Mouse (Mus musculus): ENCODE data around the gene Foxk1.

Foxk1 gene

DNA sequence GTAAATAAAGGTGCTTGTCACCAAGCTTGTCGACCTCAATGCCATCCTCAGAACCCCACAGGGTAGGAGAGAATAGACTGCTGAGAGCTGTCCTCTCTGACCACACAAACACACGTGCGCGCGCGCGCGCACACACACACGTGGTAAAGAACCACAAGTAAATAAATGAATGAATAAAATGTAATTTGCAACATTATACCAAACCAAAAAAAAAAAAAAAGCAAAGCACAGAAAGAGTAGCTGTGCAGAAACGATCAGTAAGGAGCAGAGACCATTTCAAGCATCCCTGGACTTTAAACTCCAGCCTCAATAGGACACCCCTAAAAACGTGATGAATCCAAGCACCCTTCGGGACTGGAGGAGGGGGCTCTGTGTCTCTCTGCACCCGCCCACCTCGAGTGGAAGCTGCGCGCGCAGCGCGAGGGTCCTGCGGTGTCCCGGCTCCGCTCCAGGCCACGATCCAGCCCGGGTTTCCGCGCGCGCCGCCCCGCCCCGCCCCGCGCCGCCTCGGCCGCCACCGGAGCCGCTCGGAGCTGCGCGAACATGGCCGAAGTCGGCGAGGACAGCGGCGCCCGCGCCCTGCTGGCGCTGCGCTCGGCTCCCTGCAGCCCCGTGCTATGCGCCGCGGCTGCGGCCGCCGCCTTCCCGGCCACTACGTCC, at the start of gene Foxk1:
Gene Foxk1 (plus strand): TSS at position 517 of the 660 bp plus-strand sequence.
- peak; percentile 79 for DNase-seq (ENCODE audit: low read depth, low spot score)

DNA sequence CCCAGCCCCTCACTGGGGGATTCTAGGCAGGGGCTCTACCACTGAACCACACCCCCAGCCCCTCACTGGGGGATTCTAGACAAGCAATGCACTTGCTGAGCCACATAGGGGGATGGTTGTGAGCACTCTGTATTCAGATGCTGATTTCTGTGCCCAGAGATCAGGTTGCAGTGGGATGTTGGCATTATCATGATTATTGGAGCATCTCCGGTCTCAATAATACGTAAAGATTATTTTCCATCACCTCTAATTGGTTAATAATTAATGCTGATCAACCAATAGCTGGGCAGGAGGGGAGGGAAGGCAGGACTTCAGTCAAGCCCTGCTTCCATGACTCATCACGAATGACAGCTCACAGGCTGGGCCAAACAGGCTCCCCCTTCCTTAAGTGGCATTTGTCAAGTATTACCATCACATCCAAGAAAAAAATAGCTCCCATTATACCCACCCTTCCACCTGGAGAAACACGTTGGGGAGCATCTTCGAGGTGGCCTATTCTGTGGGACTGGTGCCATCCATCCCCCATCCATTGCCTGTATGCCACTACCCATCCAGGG, 48.9 kb upstream of the Foxk1 start:
- no peak for DNase-seq (ENCODE audit: low read depth, low spot score)

DNA sequence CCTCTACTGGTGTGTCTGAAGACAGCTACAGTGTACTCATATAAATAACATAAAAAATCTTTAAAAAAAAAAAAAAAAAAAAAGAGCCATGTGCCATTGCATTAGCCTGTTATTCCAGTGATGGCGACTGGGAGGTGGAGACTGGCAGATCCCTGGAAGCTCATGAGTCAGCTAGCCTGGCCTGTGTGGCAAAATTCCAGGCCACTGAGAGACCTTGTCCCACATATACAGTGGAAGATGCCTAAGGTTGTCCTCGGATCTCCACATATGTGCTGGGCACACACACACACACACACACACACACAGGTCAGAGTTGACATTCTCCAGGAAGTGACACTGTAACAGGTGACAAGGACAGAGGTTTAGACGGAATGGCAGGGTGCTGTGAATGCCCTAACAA, 46.2 kb upstream of the Foxk1 start:
- no peak for DNase-seq (ENCODE audit: low read depth, low spot score)

DNA sequence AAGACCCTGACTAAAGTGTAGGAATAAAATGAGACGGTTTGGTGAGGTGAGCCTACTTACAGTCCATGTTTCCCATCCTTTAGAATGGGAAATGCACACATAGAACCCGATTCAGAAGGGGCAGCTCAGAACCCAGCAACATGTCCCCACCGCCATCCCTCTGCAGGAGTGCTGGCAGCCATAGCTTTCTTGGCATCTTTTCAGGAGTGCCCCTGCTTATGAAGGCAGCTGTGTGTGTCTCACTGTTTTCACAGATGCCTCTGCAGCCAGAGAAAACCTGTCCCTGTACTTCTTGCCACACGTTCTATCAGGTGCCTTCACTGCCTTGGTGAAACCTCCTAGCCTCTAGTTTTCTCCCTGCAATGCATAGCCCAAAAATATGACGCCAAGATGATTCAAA, 40.1 kb upstream of the Foxk1 start:
- no peak for DNase-seq (ENCODE audit: low read depth, low spot score)

- DNase-seq (ENCODE audit: low read depth, low spot score) = no peak
Observed at GRCm38 (mm10) chr5:142362894-142363293, 38.4 kb upstream of the Foxk1 start.

GRCm38 (mm10) chr5:142364095-142364494, 37.2 kb upstream of the Foxk1 start:
- no peak for DNase-seq (ENCODE audit: low read depth, low spot score)

- peak; percentile 89 for DNase-seq (ENCODE audit: low read depth, low spot score)
Observed at GRCm38 (mm10) chr5:142367085-142368081, 33.9 kb upstream of the Foxk1 start.

GRCm38 (mm10) chr5:142368122-142368521, 33.2 kb upstream of the Foxk1 start:
- DNase-seq (ENCODE audit: low read depth, low spot score) = no peak

DNA sequence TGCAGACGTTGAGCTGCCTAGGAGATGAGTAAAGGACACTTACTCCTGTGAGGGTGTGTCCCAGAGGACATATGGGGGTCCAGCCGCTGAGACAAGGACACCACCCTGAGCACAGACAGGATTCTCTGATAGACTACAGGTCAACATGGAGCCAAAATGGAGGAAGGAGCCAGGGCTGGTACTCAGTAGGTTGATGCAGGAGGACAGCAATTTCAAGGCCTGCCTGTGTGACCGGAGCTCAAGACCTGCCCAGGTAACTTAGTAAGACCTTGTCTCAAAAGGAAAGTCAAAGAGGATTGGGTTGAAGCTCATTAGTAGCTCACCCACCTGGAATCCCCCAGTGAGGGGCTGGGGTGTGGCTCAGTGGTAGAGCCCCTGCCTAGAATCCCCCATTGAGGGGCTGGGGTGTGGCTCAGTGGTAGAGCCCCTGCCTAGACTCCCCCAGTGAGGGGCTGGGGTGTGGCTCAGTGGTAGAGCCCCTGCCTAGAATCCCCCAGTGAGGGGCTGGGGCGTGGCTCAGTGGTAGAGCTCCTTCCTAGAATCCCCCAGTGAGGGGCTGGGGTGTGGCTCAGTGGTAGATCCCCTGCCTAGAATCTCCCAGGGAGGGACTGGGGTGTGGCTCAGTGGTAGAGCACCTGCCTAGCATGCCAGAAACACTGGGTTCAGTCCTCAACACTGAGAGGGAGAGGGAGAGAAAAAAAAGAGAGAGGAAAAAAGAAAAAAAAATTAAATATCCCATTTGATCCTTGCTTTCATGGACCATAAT, 30.7 kb upstream of the Foxk1 start:
- no peak for DNase-seq (ENCODE audit: low read depth, low spot score)

DNA sequence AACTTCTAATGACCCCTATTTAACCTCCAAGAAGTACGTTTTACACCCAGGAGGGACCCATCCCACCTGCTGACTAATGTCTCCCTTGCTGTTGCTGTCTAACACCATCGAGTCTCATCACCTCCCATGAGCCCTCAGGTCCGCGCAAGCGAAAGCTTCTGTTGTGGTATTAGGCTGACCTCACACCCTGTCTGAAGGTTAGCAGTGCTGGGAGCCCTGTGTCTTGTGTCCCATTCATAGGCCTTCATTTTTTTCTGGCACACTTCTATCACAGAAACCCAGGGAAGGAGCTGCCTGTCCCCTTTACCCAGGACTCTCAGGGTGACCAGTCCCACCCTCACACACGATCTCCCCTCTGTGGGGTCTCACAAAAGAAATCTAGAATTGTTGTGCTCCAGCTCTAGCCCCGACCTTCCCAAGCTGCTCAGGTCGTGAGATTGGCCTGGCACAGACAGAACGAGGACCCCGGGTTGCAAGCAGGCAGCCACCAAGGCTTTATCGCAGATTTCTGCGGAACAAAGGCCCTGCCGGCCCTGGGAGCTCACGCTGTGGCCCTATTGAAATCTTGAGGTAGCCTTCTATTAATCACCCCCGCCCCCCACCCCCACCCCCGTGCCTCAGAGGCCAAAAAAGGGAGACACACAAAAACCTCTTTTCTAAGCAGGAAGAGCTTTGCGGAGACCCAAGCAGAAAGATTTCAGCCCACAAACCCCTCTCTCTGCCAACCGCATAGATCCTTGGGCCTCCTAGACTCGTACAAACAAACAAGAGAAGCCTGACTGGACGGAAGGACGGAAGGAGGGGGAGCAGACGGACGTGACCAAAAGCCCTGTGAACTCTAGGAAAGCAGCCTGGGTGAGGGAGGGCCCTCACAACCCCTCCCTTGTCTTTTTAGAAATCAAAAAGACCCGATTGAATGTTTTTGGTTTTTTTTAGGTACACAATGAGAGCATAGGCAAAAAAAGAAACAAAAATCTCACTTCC, 29.8 kb upstream of the Foxk1 start:
- DNase-seq (ENCODE audit: low read depth, low spot score) = no peak

GRCm38 (mm10) chr5:142372207-142372606, 29.1 kb upstream of the Foxk1 start:
- DNase-seq (ENCODE audit: low read depth, low spot score) = no peak

GRCm38 (mm10) chr5:142374343-142374742, 27.0 kb upstream of the Foxk1 start:
- no peak for DNase-seq (ENCODE audit: low read depth, low spot score)

GRCm38 (mm10) chr5:142375641-142376040, 25.7 kb upstream of the Foxk1 start:
- DNase-seq (ENCODE audit: low read depth, low spot score) = no peak

DNA sequence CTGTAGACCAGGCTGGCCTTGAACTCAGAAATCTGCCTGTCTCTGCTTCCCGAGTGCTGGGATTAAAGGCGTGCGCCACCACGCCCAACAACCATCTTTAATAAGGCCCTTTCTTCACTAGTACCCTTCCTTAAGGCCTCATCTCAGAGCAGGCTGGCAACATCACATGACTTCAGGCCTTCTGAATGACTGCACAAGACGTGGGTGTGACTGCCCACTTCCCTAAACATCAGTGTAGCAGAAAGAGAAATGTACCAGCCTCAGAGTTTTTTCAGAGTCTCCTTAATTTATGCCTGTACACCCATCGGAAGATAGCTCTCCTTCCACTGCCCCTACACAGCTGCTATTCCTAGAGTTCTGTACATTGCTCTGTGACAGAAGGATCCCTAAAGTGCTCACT, 25.2 kb upstream of the Foxk1 start:
- no peak for DNase-seq (ENCODE audit: low read depth, low spot score)

GRCm38 (mm10) chr5:142378068-142378467, 23.2 kb upstream of the Foxk1 start:
- DNase-seq (ENCODE audit: low read depth, low spot score) = no peak

DNA sequence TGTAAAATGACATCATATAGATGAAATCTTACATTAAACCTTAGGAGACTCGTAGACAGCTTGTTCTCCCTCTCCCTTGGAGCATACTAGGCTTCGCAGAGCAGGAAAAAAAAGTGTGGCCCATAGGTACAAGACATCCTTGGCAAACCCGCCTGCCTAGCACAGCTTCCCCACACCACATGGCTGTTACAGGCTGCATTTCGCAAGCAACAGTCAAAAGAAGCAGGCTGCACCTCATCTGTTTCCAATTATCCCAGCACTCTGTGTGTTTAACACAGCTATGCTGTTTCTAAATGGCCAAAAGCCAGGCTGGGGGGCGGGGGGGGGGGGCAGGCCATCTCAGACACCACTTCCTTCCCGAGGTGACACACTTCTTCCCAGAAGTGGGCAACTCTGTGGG, 20.8 kb upstream of the Foxk1 start:
- DNase-seq (ENCODE audit: low read depth, low spot score) = no peak

GRCm38 (mm10) chr5:142384911-142385660, 16.2 kb upstream of the Foxk1 start:
- no peak for DNase-seq (ENCODE audit: low read depth, low spot score)

DNA sequence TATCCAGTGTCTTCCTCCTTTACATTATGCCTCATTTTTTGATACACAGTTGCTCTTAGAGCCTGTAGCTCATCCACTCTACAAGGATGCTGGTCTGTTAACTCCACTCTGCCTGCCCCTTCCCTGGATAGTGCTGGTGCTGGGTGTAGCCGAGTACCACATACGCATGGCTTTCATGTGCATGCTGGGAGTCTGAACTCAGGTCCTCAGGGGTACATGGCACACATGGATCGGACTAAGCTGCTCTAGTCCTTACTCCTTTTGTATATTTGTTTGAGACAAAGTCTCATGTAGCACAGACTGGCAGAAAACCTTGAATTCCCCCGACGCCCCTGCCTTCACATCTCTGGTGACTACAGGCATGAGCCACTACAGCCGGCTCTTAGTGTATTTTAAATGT, 15.0 kb upstream of the Foxk1 start:
- DNase-seq (ENCODE audit: low read depth, low spot score) = no peak

GRCm38 (mm10) chr5:142386784-142387680, 14.3 kb upstream of the Foxk1 start:
- DNase-seq (ENCODE audit: low read depth, low spot score) = no peak
